Mouse (Mus musculus): ENCODE results near the gene Sox6. TPM values are rescaled to one million over a fixed set of nuclear protein-coding genes. Genes with fewer than 3 reads are reported as not detected.

Gene Sox6
- polyA plus RNA-seq, 1 experiment from 2014 or later: 40.6 TPM

DNA sequence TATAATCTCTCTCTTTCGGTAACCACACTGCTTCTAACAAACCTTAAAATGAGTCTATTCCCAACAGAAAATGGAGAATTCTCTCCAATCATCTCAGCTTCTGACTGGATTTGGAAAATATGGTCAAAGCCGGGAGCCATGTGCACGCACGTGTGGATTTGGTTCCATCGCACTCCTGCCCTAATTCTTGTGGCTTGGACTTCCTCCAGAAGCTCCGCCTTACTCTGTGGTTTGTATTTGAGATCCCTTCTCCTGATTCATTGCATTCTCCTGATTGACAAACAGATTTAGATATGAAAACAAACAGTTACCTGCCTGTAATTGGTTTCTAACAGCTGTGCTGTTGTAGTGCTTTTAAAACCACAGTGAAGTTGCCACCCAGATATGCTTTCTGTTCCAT lies 351.9 kb downstream of the Sox6 start:
- Histone ChIP-seq H3K4me1 (ENCODE audit: control insufficient read depth, insufficient read depth, low read length) (no peaks in the 10 kb centered on the region), H3K4me3 (ENCODE audit: low read depth, low read length) (no peak overlapping the region), H3K27ac (ENCODE audit: low read length) (no peak overlapping the region), H3K27me3 (ENCODE audit: control insufficient read depth, insufficient read depth, low read length) (no peaks in the 10 kb centered on the region), H3K9ac (replicated peaks; ENCODE audit: low read depth, low read length) (no peak overlapping the region), H3K36me3 (ENCODE audit: control insufficient read depth, insufficient read depth, low read length) (no peaks in the 10 kb centered on the region), H3K9me3 (ENCODE audit: control insufficient read depth, low read depth, low read length) (no peaks in the 10 kb centered on the region), H3K4me2 (replicated peaks; ENCODE audit: low read depth, low read length) (no peak overlapping the region)
- WGBS: 82% methylated on average over 6 of the region's 6 CpGs
- ATAC-seq (ENCODE audit: insufficient number of reproducible peaks, insufficient read depth, low FRiP score, low read depth): no peak

DNA sequence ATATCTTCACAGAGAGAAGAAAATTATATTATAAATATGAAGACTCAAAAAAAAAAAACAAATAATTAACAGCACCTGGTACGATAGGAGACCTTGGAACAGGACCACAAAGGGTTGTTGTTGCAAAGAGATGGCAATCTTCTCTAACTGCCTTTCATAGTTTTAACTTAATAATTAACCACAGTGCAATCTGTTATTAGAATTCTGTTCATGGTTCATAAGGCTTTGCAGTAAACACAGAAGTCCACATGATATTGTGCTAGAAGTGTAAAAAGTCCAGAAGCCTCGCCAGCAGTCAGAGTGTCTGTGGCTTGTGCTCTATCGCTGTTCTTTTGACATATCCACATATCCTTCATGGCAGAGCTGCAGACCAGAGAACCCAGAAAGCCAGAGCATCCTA lies 354.5 kb downstream of the Sox6 start:
- Histone ChIP-seq H3K27me3 (ENCODE audit: control insufficient read depth, insufficient read depth, low read length) (no peaks in the 10 kb centered on the region), H3K9me3 (ENCODE audit: control insufficient read depth, low read depth, low read length) (no peaks in the 10 kb centered on the region), H3K36me3 (ENCODE audit: control insufficient read depth, insufficient read depth, low read length) (no peaks in the 10 kb centered on the region), H3K4me2 (replicated peaks; ENCODE audit: low read depth, low read length) (no peak overlapping the region), H3K9ac (replicated peaks; ENCODE audit: low read depth, low read length) (no peak overlapping the region), H3K27ac (ENCODE audit: low read length) (no peak overlapping the region), H3K4me1 (ENCODE audit: control insufficient read depth, insufficient read depth, low read length) (no peaks in the 10 kb centered on the region), H3K4me3 (ENCODE audit: low read depth, low read length) (no peak overlapping the region)
- ATAC-seq (ENCODE audit: insufficient number of reproducible peaks, insufficient read depth, low FRiP score, low read depth): no peak
- 77% methylated on average over 3 of the region's 3 CpGs for WGBS

GRCm38 (mm10) chr7:115671749-115672148 lies 366.8 kb downstream of the Sox6 start:
- 87% methylated on average over 2 of the region's 2 CpGs for WGBS
- Histone ChIP-seq H3K4me2 (replicated peaks; ENCODE audit: low read depth, low read length) (no peak overlapping the region), H3K27me3 (ENCODE audit: control insufficient read depth, insufficient read depth, low read length) (no peaks in the 10 kb centered on the region), H3K36me3 (ENCODE audit: control insufficient read depth, insufficient read depth, low read length) (no peaks in the 10 kb centered on the region), H3K27ac (ENCODE audit: low read length) (no peak overlapping the region), H3K4me1 (ENCODE audit: control insufficient read depth, insufficient read depth, low read length) (peaks cover under 1% of the 10 kb centered on the region; the same call in 1 of the 2 replicates), H3K9me3 (ENCODE audit: control insufficient read depth, low read depth, low read length) (no peaks in the 10 kb centered on the region), H3K9ac (replicated peaks; ENCODE audit: low read depth, low read length) (no peak overlapping the region), H3K4me3 (ENCODE audit: low read depth, low read length) (no peak overlapping the region)
- ATAC-seq (ENCODE audit: insufficient number of reproducible peaks, insufficient read depth, low FRiP score, low read depth): no peak

GRCm38 (mm10) chr7:115671272-115671671 lies 367.3 kb downstream of the Sox6 start:
- Histone ChIP-seq H3K4me2 (replicated peaks; ENCODE audit: low read depth, low read length) (no peak overlapping the region), H3K27me3 (ENCODE audit: control insufficient read depth, insufficient read depth, low read length) (no peaks in the 10 kb centered on the region), H3K9me3 (ENCODE audit: control insufficient read depth, low read depth, low read length) (no peaks in the 10 kb centered on the region), H3K4me1 (ENCODE audit: control insufficient read depth, insufficient read depth, low read length) (peaks cover 4% of the 10 kb centered on the region; the same call in 1 of the 2 replicates), H3K27ac (ENCODE audit: low read length) (no peak overlapping the region), H3K36me3 (ENCODE audit: control insufficient read depth, insufficient read depth, low read length) (no peaks in the 10 kb centered on the region), H3K9ac (replicated peaks; ENCODE audit: low read depth, low read length) (no peak overlapping the region), H3K4me3 (ENCODE audit: low read depth, low read length) (no peak overlapping the region)
- WGBS: 60% methylated on average over 4 of the region's 4 CpGs
- no peak for ATAC-seq (ENCODE audit: insufficient number of reproducible peaks, insufficient read depth, low FRiP score, low read depth)

- H3K4me1 ChIP-seq (ENCODE audit: control insufficient read depth, insufficient read depth, low read length): peaks cover 4% of the 10 kb centered on the region; the same call in 1 of the 2 replicates
- no peaks in the 10 kb centered on the region for H3K36me3 ChIP-seq (ENCODE audit: control insufficient read depth, insufficient read depth, low read length)
- no peak for ATAC-seq (ENCODE audit: insufficient number of reproducible peaks, insufficient read depth, low FRiP score, low read depth)
- no peaks in the 10 kb centered on the region for H3K9me3 ChIP-seq (ENCODE audit: control insufficient read depth, low read depth, low read length)
- H3K4me3 ChIP-seq (ENCODE audit: low read depth, low read length): no peak overlapping the region
- H3K27ac ChIP-seq (ENCODE audit: low read length): no peak overlapping the region
- H3K27me3 ChIP-seq (ENCODE audit: control insufficient read depth, insufficient read depth, low read length): no peaks in the 10 kb centered on the region
- WGBS: 65% methylated on average over 6 of the region's 6 CpGs
- H3K4me2 ChIP-seq (replicated peaks; ENCODE audit: low read depth, low read length): no peak overlapping the region
- no peak overlapping the region for H3K9ac ChIP-seq (replicated peaks; ENCODE audit: low read depth, low read length)
These were observed 369.2 kb downstream of the Sox6 start for GRCm38 (mm10) chr7:115669207-115670004.

DNA sequence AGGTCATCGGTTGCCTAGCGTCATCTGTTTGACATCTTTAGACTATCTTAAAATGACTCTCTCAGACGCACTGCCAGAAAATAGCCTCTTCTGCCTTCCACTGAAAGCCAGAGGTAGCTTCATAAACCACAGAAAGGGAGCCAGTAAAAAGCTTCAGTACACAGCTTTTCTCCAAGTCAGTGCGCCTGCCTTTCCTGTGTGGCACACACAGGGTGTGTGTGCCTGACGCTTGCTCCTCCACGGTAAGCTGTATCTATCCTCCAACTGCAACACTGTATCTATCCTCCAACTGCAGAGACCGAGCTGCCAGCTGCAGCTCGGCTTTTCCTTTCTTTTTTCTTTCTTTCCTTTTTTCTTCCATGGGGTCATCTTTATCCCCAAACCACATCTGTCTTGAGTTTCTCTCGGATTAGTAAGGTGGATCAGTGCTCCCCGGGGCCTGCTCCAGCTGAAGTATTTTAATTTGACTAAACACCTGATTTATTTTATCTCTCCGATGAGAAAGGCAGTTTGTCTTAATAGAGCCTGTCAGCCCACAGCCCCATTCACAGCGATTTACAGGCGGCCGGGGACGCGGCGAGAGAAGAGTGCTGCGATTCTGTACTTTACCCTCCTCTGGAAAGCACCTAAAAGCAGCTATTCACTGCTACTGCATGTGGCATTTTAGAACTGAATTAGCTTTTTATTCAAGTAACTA lies 371.8 kb downstream of the Sox6 start:
- H3K4me2 ChIP-seq (replicated peaks; ENCODE audit: low read depth, low read length): peak overlapping the region; percentile 37
- no peaks in the 10 kb centered on the region for H3K27me3 ChIP-seq (ENCODE audit: control insufficient read depth, insufficient read depth, low read length)
- WGBS: 20% methylated on average over 18 of the region's 18 CpGs
- H3K4me1 ChIP-seq (ENCODE audit: control insufficient read depth, insufficient read depth, low read length): peaks cover 4% of the 10 kb centered on the region; the same call in 1 of the 2 replicates
- peak overlapping the region; percentile 21 for H3K4me3 ChIP-seq (ENCODE audit: low read depth, low read length)
- no peaks in the 10 kb centered on the region for H3K9me3 ChIP-seq (ENCODE audit: control insufficient read depth, low read depth, low read length)
- H3K9ac ChIP-seq (replicated peaks; ENCODE audit: low read depth, low read length): no peak overlapping the region
- H3K36me3 ChIP-seq (ENCODE audit: control insufficient read depth, insufficient read depth, low read length): no peaks in the 10 kb centered on the region
- no peak overlapping the region for H3K27ac ChIP-seq (ENCODE audit: low read length)
- ATAC-seq (ENCODE audit: insufficient number of reproducible peaks, insufficient read depth, low FRiP score, low read depth): no peak

- Histone ChIP-seq H3K4me1 (ENCODE audit: control insufficient read depth, insufficient read depth, low read length) (peaks cover 4% of the 10 kb centered on the region; the same call in 1 of the 2 replicates), H3K4me3 (ENCODE audit: low read depth, low read length) (no peak overlapping the region), H3K27ac (ENCODE audit: low read length) (no peak overlapping the region), H3K36me3 (ENCODE audit: control insufficient read depth, insufficient read depth, low read length) (no peaks in the 10 kb centered on the region), H3K27me3 (ENCODE audit: control insufficient read depth, insufficient read depth, low read length) (no peaks in the 10 kb centered on the region), H3K4me2 (replicated peaks; ENCODE audit: low read depth, low read length) (no peak overlapping the region), H3K9ac (replicated peaks; ENCODE audit: low read depth, low read length) (no peak overlapping the region), H3K9me3 (ENCODE audit: control insufficient read depth, low read depth, low read length) (no peaks in the 10 kb centered on the region)
- 63% methylated on average over 6 of the region's 6 CpGs for WGBS
- ATAC-seq (ENCODE audit: insufficient number of reproducible peaks, insufficient read depth, low FRiP score, low read depth): no peak
These were observed 375.2 kb downstream of the Sox6 start for GRCm38 (mm10) chr7:115663399-115663798.

DNA sequence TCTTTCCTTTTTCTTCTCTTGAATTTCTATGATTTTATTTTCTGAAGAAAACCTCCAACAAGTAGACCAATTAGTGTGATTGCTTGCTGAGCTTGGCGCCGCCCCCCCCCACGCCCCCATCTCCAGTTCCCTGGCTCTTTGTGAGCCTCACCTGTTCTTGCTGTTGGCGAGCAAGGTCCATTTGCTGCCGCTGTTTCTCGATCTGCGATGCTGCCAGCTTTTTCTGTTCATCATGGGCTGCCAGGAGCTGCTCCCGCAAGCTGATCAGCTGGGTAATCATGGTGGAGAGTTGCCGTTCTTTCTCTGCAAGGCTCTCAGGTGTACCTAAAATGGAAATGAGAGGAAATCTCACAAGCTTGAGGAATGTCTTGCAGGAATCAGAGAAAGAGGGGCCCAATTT lies 376.5 kb downstream of the Sox6 start:
- Histone ChIP-seq H3K4me1 (ENCODE audit: control insufficient read depth, insufficient read depth, low read length) (peaks cover 4% of the 10 kb centered on the region; the same call in 1 of the 2 replicates), H3K9me3 (ENCODE audit: control insufficient read depth, low read depth, low read length) (no peaks in the 10 kb centered on the region), H3K4me2 (replicated peaks; ENCODE audit: low read depth, low read length) (no peak overlapping the region), H3K36me3 (ENCODE audit: control insufficient read depth, insufficient read depth, low read length) (no peaks in the 10 kb centered on the region), H3K27ac (ENCODE audit: low read length) (no peak overlapping the region), H3K27me3 (ENCODE audit: control insufficient read depth, insufficient read depth, low read length) (no peaks in the 10 kb centered on the region), H3K9ac (replicated peaks; ENCODE audit: low read depth, low read length) (no peak overlapping the region), H3K4me3 (ENCODE audit: low read depth, low read length) (no peak overlapping the region)
- WGBS: 73% methylated on average over 9 of the region's 9 CpGs
- ATAC-seq (ENCODE audit: insufficient number of reproducible peaks, insufficient read depth, low FRiP score, low read depth): no peak
